Mouse (Mus musculus): Measurements from ENCODE around the gene Mid1.
"Not testable (repeated sequence)": the region's sequence is repeated elsewhere in the genome, so short reads cannot be mapped to it uniquely, and the experiment has no call there.

Mid1 gene

DNA sequence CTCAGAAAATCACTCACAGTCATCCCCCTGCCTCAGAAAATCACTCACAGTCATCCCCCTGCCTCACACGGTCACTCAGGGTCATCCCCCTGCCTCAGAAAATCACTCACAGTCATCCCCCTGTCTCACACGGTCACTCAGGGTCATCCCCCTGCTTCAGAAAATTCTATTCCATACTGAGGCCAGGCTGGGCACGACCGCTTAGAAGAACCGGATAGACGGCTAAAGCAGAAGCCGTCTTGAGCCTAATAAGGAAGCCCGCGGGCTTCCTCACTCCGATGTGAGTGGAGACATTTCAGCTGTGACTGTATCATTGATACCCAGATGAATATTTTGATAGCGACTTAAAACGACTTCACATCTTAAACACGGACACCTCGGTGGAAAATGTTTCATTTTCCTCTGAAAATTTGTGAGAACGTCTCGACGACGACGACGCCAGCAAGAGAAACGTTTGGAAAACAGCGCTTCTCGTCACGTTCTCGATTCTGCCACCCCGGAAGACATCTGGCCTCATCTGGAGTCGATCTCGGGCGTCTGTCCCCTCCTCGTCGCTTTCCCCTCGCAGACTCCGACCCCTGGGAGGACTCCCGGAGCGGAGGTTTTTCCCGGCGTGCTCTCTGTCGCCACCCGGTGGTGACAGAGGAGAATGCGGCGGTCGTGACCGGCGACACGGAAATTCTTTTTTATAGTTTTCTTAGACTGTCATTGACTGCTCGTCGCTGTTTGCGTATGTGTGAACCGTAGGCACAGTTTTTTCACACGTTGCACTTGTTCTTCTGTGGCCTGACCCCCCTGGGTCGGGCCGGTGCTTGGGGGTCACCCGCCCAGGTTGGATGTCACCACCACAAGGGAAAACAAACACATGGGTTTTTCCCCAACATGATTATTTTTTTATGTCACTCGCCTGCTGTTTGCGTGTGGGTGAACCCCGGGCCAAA lies 305.0 kb downstream of the Mid1 start:
- DNase-seq = peak; percentile 86

DNA sequence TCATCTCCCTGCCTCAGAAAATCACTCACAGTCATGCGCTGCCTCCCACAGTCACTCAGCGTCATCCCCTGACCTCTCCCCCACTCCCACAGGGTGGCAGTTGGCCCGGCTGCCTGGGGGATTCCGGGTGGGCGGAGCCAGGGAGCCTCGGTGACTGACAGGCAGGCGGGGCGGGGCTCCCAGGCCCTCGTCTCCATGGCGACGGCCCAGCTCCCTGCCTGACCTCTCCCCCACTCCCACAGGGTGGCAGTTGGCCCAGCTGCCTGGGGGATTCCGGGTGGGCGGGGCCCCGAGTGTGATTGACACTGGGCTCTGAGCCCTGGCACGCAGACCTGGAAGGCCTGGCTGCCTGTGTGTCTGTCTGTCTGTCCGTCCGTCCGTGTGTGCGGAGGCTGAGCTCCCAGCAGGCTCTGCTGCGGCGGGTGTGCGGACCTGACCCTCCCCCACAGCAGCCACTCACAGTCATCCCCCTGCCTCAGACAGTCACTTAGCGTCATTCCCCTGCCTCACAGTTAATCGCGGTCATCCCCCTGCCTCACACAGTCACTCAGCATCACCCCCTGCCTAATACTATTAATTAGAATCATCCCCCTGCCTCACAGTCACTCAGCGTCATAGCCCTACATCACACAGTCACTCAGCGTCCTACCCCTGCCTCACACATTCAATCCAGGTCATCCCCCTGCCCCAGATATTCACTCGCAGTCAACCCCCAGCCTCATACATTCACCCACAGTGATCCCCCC lies 306.3 kb downstream of the Mid1 start:
- DNase-seq = peak; percentile 98

DNA sequence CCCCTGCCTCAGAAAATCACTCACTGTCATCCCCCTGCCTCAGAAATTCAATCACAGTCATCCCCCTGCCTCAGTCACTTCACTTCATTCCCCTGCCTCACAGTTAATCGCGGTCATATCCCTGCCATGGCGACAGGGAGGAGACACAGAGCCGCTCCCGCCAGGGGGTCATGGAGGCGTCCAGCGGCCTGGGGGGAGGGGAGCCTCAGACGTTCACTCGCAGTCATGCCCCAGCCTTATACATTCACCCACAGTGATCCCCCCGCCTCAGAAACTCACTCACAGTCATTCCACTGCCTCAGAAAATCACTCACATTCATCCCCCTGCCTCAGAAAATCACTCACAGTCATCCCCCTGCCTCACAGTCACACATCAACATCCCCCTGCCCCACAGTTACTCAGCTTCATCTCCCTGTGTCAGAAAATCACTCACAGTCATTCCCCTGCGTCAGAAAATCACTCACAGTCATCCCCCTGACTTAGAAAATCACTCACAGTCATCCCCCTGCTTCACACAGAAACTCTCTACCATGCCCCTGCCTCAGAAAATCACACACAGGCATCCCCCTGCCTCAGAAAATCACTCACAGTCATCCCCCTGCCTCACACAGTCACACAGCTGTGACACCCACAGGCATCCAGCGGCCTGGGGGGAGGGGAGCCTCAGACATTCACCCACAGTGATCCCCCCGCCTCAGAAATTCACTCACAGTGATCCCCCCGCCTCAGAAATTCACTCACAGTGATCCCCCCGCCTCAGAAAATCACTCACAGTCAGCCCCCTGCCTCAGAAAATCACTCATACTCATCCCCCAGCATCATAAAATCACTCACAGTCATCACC lies 307.3 kb downstream of the Mid1 start:
- not testable (repeated sequence) for DNase-seq

DNA sequence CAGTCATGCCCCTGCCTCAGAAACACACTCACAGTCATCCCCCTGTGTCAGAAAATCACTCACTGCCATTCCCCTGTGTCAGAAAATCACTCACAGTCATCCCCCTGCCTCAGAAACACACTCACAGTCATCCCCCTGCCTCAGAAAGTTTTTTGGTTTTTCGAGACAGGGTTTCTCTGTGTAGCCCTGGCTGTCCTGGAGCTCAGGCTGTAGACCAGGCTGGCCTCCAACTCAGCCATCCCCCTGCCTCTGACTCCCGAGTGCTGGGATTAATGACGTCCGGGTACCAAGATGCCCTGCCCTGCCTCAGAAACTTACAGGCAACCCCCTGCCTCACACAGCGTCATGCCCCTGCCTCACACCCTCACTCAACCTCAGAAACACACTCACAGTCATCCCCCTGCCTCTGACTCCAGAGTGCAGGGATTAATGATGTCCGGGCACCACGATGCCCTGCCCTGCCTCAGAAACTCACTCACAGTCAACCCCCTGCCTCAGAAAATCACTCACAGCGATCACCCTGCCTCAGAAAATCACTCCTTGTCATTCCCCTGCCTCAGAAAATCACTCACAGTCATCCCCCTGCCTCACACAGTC lies 308.1 kb downstream of the Mid1 start:
- DNase-seq = not testable (repeated sequence)

DNA sequence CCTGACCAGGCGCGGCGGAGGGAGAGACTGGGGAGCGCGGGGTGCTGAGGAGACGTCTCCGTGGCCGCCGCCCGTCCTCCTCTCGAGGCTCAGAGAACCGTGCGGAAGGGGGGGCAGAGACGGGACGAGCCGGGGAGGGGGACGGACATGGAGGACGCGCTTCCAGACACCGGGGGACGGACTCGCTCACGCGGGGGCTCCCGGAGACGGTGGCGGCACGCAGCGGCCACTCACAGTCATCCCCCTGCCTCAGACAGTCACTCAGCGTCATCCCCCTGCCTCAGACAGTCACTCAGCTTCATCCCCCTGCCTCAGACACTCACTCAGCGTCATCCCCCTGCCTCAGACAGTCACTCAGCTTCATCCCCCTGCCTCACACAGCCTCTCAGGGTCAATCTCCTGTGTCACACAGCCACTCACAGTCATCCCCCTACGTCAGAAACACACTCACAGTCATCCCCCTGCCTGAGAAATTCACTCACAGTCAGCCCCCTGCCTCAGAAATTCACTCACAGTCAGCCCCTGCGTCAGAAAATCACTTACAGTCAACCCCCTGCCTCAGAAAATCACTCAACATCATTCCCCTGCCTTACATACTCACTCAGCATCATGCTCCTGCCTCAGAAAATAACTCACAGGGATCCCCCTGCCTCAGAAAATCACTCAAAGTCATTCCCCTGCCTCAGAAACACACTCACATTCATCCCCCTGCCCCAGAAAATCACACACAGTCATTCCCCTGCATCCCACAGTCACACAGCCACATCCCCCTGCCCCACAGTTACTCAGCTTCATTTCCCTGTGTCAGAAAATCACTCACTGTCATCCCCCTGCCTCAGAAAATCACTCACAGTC lies 309.2 kb downstream of the Mid1 start:
- DNase-seq = peak; percentile 70

DNA sequence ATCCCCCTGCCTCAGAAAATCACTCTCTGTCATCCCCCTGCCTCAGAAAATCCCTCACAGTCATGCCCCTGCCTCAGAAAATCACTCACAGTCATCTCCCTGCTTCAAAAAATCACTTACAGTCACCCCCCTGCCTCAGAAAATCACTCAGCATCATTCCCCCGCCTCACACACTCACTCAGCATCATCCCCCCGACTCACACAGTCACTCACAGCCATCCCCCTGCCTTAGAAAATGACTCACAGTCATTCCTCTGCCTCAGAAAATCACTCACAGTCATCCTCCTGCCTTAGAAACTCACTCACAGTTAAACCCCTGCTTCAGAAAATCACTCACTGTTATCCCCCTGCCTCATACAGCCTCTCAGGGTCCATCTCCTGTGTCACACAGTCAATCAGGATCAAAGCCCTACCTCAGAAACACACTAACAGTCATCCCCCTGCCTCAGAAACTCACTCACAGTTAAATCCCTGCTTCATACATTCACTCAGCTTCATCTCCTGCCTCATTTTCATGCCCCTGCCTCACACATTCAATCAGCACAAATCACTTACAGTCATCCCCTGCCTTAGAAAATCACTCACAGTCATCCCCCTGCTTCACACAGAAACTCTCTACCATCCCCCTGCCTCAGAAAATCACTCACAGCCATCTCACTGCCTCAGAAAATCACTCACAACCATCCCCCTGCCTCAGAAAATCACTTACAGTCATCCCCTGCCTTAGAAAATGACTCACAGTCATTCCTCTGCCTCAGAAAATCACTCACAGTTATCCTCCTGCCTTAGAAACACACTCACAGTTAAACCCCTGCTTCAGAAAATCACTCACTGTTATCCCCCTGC lies 310.1 kb downstream of the Mid1 start:
- DNase-seq = not testable (repeated sequence)

DNA sequence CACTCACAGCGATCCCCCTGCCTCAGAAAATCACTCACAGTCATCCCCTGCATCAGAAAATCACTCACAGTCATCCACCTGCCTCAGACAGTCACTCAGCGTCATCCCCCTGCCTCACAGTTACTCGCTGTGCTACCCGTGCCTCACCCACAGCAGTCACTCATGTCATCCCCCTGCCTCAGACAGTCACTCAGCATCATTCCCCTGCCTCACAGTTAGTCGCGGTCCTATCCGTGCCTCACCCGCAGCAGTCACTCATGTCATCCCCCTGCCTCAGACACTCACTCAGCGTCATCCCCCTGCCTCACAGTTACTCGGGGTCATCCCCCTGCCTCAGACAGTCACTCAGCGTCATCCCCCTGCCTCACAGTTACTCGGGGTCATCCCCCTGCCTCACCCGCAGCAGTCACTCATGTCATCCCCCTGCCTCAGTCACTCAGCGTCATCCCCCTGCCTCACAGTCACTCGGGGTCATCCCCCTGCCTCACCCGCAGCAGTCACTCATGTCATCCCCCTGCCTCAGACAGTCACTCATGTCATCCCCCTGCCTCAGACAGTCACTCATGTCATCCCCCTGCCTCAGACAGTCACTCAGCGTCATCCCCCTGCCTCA lies 311.0 kb downstream of the Mid1 start:
- DNase-seq = not testable (repeated sequence)

DNA sequence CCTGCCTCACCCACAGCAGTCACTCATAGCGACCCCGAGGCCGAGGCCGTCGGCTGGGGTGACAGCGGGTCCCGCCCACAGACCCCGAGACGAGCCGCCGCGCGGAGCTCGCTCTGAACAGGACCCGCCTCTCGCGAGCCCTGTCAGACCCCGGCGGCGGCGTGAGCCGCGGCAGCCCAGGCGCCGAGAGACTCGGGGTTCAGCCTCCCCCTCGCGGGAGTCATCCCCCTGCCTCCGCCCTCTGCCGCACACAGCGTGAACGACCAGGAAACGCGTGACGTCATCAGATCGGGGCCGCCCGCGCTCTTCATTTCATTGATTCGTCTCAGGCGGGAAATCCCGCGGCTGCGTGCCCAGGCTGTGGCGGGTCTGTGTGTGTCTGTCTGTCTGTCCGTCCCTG lies 311.9 kb downstream of the Mid1 start:
- DNase-seq = peak; percentile 93

DNA sequence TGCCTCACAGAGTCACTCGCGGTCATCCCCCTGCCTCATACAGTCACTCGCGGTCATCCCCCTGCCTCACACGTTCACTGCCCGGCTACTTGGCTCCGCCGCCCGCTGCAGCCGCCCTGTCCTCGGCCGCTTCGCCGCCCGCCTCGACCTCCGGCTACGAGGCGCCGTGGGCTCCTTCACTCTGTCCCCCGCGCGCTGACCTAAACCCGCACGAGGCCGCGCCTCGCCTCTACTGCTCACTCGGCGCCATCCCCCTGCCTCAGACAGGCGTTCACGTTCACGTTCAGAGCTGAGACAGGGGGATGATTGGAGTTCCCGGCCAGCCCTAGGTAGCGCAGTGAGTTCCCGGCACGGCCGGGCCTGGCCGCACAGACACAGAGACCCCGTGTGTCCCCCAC lies 312.5 kb downstream of the Mid1 start:
- not testable (repeated sequence) for DNase-seq

DNA sequence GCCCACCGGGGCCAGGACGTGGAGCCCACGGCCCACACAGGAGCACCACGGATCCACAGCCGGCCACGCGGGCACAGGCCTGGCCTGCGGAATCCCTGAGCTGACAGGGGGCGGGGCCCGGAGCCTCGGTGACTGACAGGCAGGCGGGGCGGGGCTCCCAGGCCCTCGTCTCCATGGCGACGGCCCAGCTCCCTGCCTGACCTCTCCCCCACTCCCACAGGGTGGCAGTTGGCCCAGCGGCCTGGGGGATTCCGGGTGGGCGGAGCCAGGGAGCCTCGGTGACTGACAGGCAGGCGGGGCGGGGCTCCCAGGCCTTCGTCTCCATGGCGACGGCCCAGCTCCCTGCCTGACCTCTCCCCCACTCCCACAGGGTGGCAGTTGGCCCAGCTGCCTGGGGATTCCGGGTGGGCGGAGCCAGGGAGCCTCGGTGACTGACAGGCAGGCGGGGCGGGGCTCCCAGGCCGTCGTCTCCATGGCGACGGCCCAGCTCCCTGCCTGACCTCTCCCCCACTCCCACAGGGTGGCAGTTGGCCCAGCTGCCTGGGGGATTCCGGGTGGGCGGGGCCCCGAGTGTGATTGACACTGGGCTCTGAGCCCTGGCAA lies 313.0 kb downstream of the Mid1 start:
- peak; percentile 100 for DNase-seq

DNA sequence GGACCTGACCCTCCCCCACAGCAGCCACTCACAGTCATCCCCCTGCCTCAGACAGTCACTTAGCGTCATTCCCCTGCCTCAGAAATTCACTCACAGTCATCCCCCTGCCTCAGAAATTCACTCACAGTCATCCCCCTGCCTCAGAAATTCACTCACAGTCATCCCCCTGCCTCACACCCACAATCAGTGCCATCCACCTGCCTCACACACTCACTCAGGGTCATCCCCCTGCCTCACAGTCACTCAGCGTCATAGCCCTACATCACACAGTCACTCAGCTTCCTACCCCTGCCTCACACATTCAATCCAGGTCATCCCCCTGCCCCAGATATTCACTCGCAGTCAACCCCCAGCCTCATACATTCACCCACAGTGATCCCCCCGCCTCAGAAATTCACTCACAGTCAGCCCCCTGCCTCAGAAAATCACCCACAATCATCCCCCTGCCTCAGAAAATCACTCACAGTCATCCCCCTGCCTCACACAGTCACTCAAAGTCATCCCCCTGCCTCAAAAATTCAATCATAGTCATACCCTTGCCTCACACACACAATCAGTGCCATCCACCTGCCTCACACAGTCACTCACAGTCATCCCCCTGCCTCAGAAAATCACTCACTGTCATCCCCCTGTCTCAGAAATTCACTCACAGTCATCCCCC lies 313.7 kb downstream of the Mid1 start:
- DNase-seq = not testable (repeated sequence)

DNA sequence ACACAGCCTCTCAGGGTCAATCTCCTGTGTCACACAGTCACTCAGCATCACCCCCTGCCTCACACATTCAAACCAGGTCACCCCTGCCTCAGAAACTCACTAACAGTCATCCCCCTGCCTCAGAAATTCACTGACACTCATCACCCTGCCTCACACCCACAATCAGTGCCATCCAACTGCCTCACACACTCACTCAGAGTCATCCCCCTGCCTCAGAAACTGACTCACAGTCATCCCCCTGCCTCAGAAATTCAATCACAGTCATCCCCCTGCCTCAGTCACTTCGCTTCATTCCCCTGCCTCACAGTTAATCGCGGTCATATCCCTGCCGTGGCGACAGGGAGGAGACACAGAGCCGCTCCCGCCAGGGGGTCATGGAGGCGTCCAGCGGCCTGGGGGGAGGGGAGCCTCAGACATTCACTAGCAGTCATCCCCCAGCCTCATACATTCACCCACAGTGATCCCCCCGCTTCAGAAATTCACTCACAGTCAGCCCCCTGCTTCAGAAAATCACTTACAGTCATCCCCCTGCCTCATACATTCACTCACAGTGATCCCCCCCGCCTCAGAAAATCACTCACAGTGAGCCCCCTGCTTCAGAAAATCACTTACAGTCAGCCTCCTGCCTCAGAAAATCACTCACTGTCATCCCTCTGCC lies 314.4 kb downstream of the Mid1 start:
- DNase-seq = not testable (repeated sequence)

DNA sequence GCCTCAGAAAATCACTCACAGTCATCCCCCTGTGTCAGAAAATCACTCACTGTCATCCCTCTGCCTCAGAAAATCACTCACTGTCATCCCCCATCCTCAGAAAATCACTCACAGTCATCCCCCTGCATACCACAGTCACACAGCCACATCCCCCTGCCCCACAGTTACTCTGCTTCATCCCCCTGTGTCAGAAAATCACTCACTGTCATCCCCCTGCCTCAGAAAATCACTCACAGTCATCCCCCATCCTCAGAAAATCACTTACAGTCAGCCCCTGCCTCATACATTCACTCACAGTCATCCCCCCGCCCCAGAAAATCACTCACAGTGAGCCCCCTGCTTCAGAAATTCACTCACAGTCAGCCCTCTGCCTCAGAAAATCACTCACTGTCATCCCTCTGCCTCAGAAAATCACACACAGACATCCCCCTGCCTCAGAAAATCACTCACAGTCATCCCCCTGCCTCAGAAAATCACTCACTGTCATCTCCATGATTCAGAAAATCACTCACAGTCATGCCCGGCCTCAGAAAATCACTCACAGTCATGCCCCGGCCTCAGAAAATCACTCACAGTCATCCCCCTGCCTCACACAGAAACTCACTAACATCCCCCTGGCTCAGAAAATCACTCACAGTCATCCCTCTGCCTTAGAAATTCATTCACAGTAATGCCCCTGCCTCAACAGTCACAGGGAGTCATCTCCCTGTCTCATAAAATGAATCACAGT lies 315.1 kb downstream of the Mid1 start:
- not testable (repeated sequence) for DNase-seq

DNA sequence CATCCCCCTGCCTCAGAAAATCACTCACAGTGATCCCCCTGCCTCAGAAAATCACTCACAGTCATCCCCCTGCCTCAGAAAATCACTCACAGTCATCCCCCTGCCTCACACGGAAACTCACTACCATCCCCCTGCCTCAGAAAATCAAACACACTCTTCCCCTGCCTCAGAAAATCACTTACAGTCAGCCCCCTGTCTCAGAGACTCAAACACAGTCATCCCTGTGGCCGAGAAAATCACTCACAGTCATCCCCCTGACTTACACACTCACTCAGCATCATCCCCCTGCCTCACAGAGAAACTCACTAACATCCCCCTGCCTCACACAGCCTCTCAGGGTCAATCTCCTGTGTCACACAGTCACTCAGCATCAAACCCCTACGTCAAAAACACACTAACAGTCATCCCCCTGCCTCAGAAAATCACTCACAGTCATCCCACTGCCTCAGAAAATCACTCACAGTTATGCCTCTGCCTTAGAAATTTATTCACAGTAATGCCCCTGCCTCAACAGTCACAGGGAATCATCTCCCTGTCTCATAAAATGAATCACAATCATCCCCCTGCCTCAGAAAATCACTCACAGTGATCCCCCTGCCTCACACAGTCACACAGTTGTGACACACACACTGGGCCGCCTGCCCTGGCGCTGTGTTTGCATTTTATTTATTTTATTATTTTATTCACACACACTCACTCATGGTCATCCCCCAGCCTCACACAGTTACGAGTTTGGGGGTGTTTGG lies 315.8 kb downstream of the Mid1 start:
- not testable (repeated sequence) for DNase-seq

DNA sequence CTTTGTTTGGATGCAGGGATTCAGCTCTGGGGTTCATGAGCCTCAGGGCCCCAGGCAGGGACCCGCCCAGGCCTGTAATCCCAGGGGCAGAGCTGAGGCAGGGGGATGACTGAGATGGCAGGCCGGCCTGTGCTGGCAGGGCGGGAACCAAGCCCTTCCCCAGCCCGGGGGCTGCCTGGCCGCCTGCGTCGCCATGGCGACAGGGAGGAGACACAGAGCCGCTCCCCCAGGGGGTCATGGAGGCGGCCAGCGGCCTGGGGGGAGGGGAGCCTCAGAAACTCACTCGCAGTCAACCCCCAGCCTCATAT lies 316.3 kb downstream of the Mid1 start:
- DNase-seq = not testable (repeated sequence)

DNA sequence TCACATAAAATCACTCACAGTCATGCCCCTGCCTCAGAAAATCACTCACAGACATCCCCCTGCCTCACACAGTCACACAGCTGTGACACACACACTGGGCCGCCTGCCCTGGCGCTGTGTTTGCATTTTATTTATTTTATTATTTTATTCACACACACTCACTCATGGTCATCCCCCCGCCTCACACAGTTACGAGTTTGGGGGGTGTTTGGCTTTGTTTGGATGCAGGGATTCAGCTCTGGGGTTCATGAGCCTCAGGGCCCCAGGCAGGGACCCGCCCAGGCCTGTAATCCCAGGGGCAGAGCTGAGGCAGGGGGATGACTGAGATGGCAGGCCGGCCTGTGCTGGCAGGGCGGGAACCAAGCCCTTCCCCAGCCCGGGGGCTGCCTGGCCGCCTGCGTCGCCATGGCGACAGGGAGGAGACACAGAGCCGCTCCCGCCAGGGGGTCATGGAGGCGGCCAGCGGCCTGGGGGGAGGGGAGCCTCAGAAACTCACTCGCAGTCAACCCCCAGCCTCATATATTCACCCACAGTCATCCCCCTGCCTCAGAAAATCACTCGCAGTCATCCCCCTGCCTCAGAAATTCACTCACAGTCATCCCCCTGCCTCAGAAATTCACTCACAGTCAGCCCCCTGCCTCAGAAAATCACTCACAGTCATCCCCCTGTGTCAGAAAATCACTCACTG lies 317.7 kb downstream of the Mid1 start:
- DNase-seq = not testable (repeated sequence)

DNA sequence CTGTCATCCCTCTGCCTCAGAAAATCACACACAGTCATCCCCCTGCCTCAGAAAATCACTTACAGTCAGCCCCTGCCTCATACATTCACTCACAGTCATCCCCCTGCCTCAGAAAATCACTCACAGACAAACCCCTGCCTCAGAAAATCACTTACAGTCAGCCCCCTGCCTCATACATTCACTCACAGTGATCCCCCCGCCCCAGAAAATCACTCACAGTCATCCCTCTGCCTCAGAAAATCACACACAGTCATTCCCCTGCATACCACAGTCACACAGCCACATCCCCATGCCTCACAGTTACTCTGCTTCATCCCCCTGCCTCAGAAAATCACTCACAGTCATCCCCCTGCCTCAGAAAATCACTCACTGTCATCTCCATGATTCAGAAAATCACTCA lies 318.5 kb downstream of the Mid1 start:
- DNase-seq = not testable (repeated sequence)
